Mouse (Mus musculus) limb, embryonic 14.5 days (tissue): ENCODE measurements around the gene Fhit. TPM values are rescaled to one million over a fixed set of nuclear protein-coding genes. Genes with fewer than 3 reads are reported as not detected.
"Not testable (repeated sequence)": the region's sequence is repeated elsewhere in the genome, so short reads cannot be mapped to it uniquely, and the experiment has no call there.

ENCODE experiments used
- ATAC-seq: fragments of 200-750 bp; cut with Nextera tagmentation; 2 replicates; pipeline ENCODE4 v1.8.0; 2017; ENCODE audit warnings: low read depth, moderate number of reproducible peaks, moderate TSS enrichment; ENCODE audit not compliant: low FRiP score
- DNase-seq: peaks from one replicate; pipeline ENCODE4 v3.0.0-alpha.2; 2015; ENCODE audit warnings: low spot score
- H3K27ac ChIP-seq: fragments of 300-500 bp; sonication (generic); replicated peaks from 2 replicates; pipeline ENCODE4 v1.5.1; 2014; ENCODE audit warnings: low read depth, mild to moderate bottlenecking, low read length, moderate library complexity, mixed read lengths
- H3K27me3 ChIP-seq: fragments of 300-500 bp; sonication (generic); 2 replicates; pipeline ENCODE4 v1.6.1; 2014; ENCODE audit warnings: low read length, mixed read lengths; ENCODE audit not compliant: control insufficient read depth, insufficient read depth
- H3K36me3 ChIP-seq: fragments of 300-500 bp; sonication (generic); 2 replicates; pipeline ENCODE4 v1.6.1; 2014; ENCODE audit warnings: mild to moderate bottlenecking, low read length, moderate library complexity, mixed read lengths; ENCODE audit not compliant: control insufficient read depth, insufficient read depth
- H3K4me1 ChIP-seq: fragments of 300-500 bp; sonication (generic); 2 replicates; pipeline ENCODE4 v1.6.1; 2014; ENCODE audit warnings: antibody characterized with exemption, low read length, mixed read lengths; ENCODE audit not compliant: control insufficient read depth, insufficient read depth
- H3K4me2 ChIP-seq: fragments of 300-500 bp; sonication (generic); replicated peaks from 2 replicates; pipeline ENCODE4 v1.6.1; 2014; ENCODE audit warnings: low read depth, mild to moderate bottlenecking, low read length, moderate library complexity; ENCODE audit not compliant: severe bottlenecking
- H3K4me3 ChIP-seq: fragments of 300-500 bp; sonication (generic); replicated peaks from 2 replicates; pipeline ENCODE4 v1.5.1; 2014; ENCODE audit warnings: low read length
- H3K9ac ChIP-seq: fragments of 300-500 bp; sonication (generic); 2 replicates; pipeline ENCODE4 v1.6.1; 2014; ENCODE audit warnings: mild to moderate bottlenecking, low read depth, low read length, moderate library complexity; ENCODE audit not compliant: severe bottlenecking
- H3K9me3 ChIP-seq: fragments of 300-500 bp; sonication (generic); 2 replicates; pipeline ENCODE4 v1.6.1; 2016; ENCODE audit warnings: low read length; ENCODE audit not compliant: control insufficient read depth
- POLR2A ChIP-seq: fragments of 200-500 bp; IDR thresholded peaks from 2 replicates; pipeline ENCODE4 v1.8.0; 2012; ENCODE audit warnings: inconsistent platforms, mild to moderate bottlenecking, moderate library complexity, borderline replicate concordance; ENCODE audit not compliant: insufficient read depth, insufficient read length; ENCODE audit errors: extremely low read depth
- WGBS: fragments of 180-500 bp; shearing (Covaris S2); extraction: QIAGEN DNeasy Blood & Tissue Kit; methylation state at CpG from one replicate; pipeline ENCODE4 v1.1.7; 2014; 5-methylcytosine and 5-hydroxymethylcytosine counted together
- polyA plus RNA-seq, 2 experiments: library from polyadenylated mRNA; depleted of rRNA in 1 of 2; stranded (reverse) in 1 of 2; unstranded in 1 of 2; fragments of >200 nt; fragmentation: Nextera tagmentation in 1 of 2; extraction: Ambion mirVana in 1 of 2; gene quantifications; 2 replicates each; pipeline versions ENCODE4 v1.2.1 to v1.2.3; 2012 to 2014

Gene Fhit
- polyA plus RNA-seq, 2 experiments, result 3.5 to 7.6 TPM

DNA sequence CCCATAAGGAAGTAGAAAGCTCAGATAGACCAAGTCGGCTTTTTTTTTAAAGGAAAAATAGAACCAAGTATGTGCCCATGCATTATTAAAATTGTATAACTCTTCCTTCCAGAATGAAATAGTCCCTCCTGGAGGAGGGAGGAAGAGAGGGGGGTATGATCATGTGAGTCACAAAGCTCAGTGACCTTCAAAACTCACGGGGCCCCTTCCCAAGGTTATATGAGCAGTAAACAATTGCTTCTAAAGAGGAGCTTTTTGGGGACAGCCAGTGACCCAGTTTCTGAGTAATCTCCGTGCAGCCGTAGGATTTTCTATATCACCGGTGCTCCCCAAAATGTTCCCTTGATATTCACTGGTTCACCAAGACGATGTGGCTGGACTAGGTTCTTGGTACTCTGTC, 42.8 kb downstream of the Fhit start:
- no peak overlapping the region for H3K9ac ChIP-seq

GRCm38 (mm10) chr14:11085596-11085995, 76.2 kb downstream of the Fhit start:
- H3K4me2 ChIP-seq, result no peak overlapping the region
- WGBS, result 90% methylated on average over 3 of the region's 3 CpGs
- H3K36me3 ChIP-seq, result no peaks in the 10 kb centered on the region
- no peaks in the 10 kb centered on the region for H3K4me1 ChIP-seq
- H3K9me3 ChIP-seq, result no peaks in the 10 kb centered on the region
- H3K4me3 ChIP-seq, result no peak overlapping the region
- H3K27me3 ChIP-seq, result no peaks in the 10 kb centered on the region
- no peak overlapping the region for H3K9ac ChIP-seq
- no peak overlapping the region for H3K27ac ChIP-seq
- TF ChIP-seq POLR2A, result no peak
- no peak for DNase-seq
- no peak for ATAC-seq

More for the DNA sequence above, 42.8 kb downstream of the Fhit start:
- Histone ChIP-seq H3K27ac (no peak overlapping the region), H3K4me1 (no peaks in the 10 kb centered on the region), H3K4me3 (no peak overlapping the region), H3K27me3 (no peaks in the 10 kb centered on the region), H3K9me3 (no peaks in the 10 kb centered on the region), H3K4me2 (no peak overlapping the region), H3K36me3 (no peaks in the 10 kb centered on the region)
- 88% methylated on average over 6 of the region's 6 CpGs for WGBS
- DNase-seq (no peak), ATAC-seq (no peak)
- TF ChIP-seq POLR2A, result no peak

DNA sequence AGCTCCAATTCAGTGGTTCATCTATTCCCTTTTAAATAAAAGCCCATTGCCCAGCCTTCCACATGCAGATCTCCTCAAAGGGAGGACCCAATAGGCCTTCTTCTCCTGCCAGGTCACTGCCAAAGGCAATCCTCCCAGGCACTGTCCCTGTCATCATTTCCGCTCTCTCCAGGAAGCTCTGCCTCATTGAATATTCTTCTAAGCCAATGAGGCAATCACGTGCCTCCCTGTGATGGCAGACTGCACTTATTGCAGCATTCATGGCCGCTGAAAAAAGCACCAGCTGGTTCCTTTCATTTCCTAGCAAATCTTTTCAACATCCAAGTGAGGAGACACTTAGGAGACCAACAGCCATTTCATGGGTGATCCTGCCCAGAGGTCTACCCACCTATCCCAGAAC, 77.9 kb downstream of the Fhit start:
- H3K36me3 ChIP-seq, result no peaks in the 10 kb centered on the region
- WGBS, result 71% methylated on average over 3 of the region's 3 CpGs
- H3K4me2 ChIP-seq, result no peak overlapping the region
- DNase-seq (no peak), ATAC-seq (no peak)
- no peak overlapping the region for H3K27ac ChIP-seq
- no peaks in the 10 kb centered on the region for H3K27me3 ChIP-seq
- no peak for TF ChIP-seq POLR2A
- H3K9me3 ChIP-seq, result no peaks in the 10 kb centered on the region
- no peaks in the 10 kb centered on the region for H3K4me1 ChIP-seq
- H3K9ac ChIP-seq, result no peak overlapping the region
- no peak overlapping the region for H3K4me3 ChIP-seq

GRCm38 (mm10) chr14:11083462-11083861, 78.4 kb downstream of the Fhit start:
- no peaks in the 10 kb centered on the region for H3K9me3 ChIP-seq
- ATAC-seq (no peak), DNase-seq (no peak)
- no peak overlapping the region for H3K4me2 ChIP-seq
- no peak overlapping the region for H3K27ac ChIP-seq
- no peak for TF ChIP-seq POLR2A
- H3K9ac ChIP-seq, result no peak overlapping the region
- H3K36me3 ChIP-seq, result no peaks in the 10 kb centered on the region
- 43% methylated on average over 5 of the region's 5 CpGs for whole genome bisulfite sequencing
- H3K27me3 ChIP-seq, result no peaks in the 10 kb centered on the region
- H3K4me1 ChIP-seq, result no peaks in the 10 kb centered on the region
- no peak overlapping the region for H3K4me3 ChIP-seq

- Histone ChIP-seq H3K36me3 (no peaks in the 10 kb centered on the region), H3K9ac (no peak overlapping the region), H3K4me3 (no peak overlapping the region), H3K27ac (no peak overlapping the region), H3K27me3 (no peaks in the 10 kb centered on the region), H3K4me2 (no peak overlapping the region), H3K9me3 (no peaks in the 10 kb centered on the region), H3K4me1 (no peaks in the 10 kb centered on the region)
- no peak for TF ChIP-seq POLR2A
- no peak for DNase-seq
- peak; percentile 65 for ATAC-seq
- WGBS, result 73% methylated on average over 2 of the region's 2 CpGs
Observed at GRCm38 (mm10) chr14:11063594-11063993, 98.2 kb downstream of the Fhit start.

GRCm38 (mm10) chr14:11060221-11060620, 101.6 kb downstream of the Fhit start:
- TF ChIP-seq POLR2A, result no peak
- Histone ChIP-seq H3K9ac (no peak overlapping the region), H3K9me3 (no peaks in the 10 kb centered on the region), H3K27ac (no peak overlapping the region), H3K27me3 (no peaks in the 10 kb centered on the region), H3K4me3 (no peak overlapping the region), H3K4me1 (no peaks in the 10 kb centered on the region), H3K36me3 (no peaks in the 10 kb centered on the region), H3K4me2 (no peak overlapping the region)
- DNase-seq (no peak), ATAC-seq (no peak)

DNA sequence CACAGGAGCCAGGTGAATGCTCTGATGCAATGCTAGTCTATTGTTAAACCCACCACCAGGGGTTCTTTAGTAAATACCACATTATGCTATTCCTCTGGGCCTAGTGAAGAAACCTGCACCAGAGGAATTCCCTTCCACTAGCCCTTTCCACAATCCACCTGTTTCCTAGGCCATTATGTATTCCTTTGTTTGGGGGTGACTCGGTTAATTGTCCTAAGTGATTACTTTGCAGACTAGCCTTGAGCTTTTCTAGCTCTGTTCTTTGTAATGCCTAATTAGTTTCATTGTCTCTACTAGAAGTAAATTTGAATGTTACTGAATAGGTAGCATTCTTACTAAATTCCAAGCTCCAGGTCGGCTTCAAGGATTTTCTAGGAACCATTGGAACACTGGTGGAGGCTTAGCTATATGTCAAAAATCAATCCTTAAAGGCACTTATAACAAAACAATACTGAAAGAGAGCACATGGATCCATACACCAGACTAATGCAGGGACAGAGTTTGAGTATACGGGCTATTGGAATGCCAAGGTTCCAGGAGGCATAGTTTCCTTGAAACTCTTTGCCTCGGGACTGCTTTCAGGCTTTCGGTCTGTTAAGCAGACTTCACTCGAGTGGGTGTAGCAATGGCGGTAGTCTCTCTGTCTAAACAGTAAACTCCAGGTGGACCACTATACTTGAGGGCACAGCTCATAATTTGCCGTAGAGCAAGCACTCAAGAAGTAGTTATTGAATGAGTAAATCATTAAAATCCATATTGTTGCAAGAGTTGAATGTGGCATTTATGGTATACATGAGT, 122.1 kb downstream of the Fhit start:
- H3K9me3 ChIP-seq, H3K27me3 ChIP-seq, H3K4me3 ChIP-seq, H3K36me3 ChIP-seq, H3K27ac ChIP-seq, ATAC-seq, H3K4me1 ChIP-seq, H3K4me2 ChIP-seq, H3K9ac ChIP-seq, DNase-seq: not testable (repeated sequence)
- WGBS, result 78% methylated on average over 8 of the region's 8 CpGs
